Mouse (Mus musculus) left cerebral cortex, postnatal 10 days (tissue): Measurements from ENCODE around the gene Smim6. TPM values are rescaled to one million over a fixed set of nuclear protein-coding genes. Genes with fewer than 3 reads are reported as not detected.
A peak's percentile ranks its signal among the peaks of the same experiment; 100 is the strongest.

Source experiments
- DNase-seq, 2 experiments: peaks; one replicate each; pipeline ENCODE4 v3.0.0; 2021 to 2022; ENCODE audit warnings: low spot score in 2 of 2, mixed read lengths in 1 of 2; ENCODE audit errors: extremely low spot score in 1 of 2
- intact Hi-C: fragments of 180-260 bp; cut with DNase I; formaldehyde crosslinking; loops from one replicate; pipeline ENCODE4 v1.15.1; 2025
- total RNA-seq, 2 experiments: library from RNA; stranded (reverse); gene quantifications; 2 replicates each; pipeline ENCODE4 v1.2.3; 2021

Gene Smim6
- total RNA-seq: not detected

GRCm38 (mm10) chr11:115911632-115912376 lies at the start of gene Smim6:
Gene Smim6, plus strand, starts transcription at chr11:115912017.
- intact Hi-C loops: no loop called here
- DNase-seq: no peak

DNA sequence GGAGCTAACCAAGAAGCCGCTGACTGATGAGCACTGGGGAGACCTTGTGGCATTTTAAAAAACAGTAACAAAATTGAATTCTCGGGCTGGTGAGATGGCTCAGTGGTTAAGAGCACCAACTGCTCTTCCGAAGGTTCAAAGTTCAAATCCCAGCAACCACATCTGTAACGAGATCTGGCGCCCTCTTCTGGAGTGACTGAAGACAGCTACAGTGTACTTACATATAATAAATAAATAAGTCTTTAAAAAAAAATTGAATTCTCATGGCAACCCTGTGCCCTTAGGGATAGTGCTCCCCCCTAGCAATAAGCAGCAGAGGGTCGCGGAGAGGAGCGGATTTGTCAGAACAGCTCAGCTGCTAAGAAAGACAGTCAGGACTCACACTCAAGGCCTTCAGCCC lies 47.9 kb upstream of the Smim6 start:
- no peak for DNase-seq
- intact Hi-C loops: no loop called here

DNA sequence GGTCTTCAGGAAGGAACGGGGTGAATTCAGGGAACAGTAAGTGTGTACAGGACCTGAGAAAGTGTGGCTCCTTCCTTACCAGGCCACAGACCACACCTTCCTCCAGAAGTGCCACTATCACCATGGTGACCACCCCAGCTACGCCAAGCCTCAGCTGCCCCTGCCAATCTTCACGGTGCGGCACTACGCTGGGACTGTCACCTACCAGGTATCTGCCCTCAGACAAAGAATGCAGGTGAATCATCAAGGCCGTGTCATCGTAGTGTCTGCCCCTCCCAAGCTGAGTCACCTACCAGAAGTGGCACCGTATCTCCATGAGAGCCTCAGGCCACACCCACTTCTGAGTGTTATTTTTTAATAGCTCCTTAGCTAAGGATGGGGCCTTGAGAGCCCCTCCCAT lies 42.4 kb upstream of the Smim6 start:
- intact Hi-C loops: no loop called here
- DNase-seq: no peak

GRCm38 (mm10) chr11:115872437-115872836 lies 39.4 kb upstream of the Smim6 start:
- DNase-seq: no peak
- intact Hi-C loops: no loop called here

DNA sequence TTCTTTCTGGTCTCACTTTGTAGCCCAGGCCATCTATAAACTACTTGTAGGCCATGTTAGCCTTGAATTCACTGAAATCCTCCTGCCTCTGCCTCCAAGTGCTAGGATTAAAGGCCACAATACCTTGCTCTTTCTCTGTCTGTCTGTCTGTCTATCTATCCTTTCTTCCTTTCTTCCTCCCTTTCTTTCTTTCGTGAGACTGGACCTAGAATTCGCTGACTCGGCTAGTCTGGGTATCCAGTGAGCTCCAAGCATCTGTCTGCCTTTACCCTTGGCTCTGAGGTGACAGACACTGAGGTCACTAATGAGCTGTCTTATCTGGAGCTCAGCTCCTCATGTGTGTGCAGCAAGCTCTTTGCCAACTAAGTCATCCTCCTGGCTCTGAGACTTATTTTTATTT lies 35.9 kb upstream of the Smim6 start:
- no peak for DNase-seq
- intact Hi-C loops: no loop called here

GRCm38 (mm10) chr11:115876438-115876837 lies 35.4 kb upstream of the Smim6 start:
- intact Hi-C loops: no loop called here
- no peak for DNase-seq

DNA sequence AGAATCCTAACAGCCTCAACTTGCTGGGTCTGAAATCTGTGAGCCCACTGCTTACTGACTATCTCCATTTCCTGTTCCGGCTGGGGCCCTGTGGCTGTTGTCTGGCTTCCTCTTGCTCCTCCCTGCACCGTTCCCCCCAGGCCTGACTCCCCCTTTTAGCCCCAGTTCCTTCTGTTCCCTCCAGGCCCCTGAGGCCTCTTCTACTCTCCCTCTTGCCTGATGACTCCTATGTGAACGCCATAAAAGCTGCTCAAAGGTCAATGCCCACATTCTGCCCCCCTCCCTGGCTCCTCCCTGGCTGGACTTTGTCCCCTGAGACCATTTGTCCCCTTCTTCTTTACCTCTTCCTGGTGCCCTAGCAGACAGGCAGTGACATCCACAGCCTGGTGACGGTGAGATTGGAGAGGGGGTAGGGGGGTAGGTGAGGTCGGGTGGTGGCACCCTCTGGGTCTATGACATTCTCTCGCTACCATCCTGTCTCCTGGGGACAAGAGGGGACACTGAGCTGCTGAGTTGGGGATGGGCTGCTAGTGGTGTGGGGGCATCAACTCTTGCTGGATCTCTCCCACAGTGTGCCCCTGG lies 34.6 kb upstream of the Smim6 start:
- intact Hi-C loops: no loop called here

DNA sequence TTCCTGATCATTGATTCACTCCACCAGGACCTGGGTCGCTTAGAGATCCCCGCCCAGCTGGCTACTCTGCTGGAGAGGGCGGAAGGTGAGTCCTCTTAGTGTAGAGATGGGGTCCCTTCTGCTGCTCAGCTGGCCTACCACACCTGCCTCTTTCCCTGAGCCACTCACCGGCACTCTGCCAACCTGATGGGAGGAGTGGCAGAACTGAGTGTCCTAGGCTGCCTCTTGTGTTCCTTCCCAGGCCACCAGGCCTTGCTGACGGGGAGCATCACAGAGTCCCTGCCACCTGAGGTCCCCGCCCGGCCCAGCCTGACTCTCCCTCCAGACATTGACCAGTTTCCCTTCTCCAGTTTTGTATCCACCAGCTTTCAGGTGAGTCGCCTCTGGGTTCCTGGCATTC lies 33.7 kb upstream of the Smim6 start:
- intact Hi-C loops: no loop called here
- DNase-seq: no peak

More for the DNA sequence above, 34.6 kb upstream of the Smim6 start:
- no peak for DNase-seq

DNA sequence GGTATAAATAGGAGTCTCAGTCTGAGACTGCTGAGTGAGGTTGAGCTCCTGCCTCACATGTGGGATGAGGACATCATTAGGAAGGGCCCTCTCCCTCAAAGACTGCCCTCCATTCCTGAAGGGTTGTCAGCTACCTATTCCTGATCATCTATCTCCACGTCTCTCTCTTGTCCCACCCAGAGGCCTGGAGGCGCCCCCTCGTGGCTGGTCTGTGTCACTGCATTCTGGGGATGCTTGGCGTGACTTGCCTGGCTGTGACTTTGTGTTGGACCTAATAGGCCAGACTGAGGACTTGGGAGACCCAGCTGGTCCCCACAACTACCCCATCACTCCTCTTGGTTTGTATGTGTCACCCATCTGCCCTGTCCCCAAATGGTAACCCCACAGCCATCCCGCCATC lies 30.8 kb upstream of the Smim6 start:
- intact Hi-C loops: no loop called here
- DNase-seq: no peak

- intact Hi-C loops: no loop called here
- no peak for DNase-seq
These were observed 28.6 kb upstream of the Smim6 start for GRCm38 (mm10) chr11:115883251-115883650.

- DNase-seq: no peak
- intact Hi-C loops: no loop called here
These were observed 27.5 kb upstream of the Smim6 start for GRCm38 (mm10) chr11:115884361-115884760.

GRCm38 (mm10) chr11:115885281-115885680 lies 26.5 kb upstream of the Smim6 start:
- no peak for DNase-seq
- intact Hi-C loops: no loop called here

DNA sequence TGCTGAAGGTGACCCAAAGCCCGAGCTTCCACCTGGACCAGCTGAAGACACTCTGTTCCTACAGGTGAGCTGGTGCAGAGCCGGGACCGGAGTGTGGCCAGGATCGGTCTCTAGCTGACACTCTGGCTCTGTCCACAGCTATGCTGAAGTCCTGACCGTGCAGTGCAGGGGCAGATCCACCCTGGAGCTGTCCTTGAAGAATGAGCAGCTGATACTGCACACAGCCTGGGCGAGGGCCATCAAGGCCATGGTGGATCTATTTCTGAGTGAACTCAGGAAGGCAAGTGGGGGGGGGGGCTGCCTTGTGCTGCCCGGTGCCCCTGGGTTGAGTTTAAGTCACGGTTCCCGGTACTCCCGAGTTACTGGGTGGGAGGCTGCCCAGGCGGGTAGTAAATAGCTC lies 25.4 kb upstream of the Smim6 start:
- intact Hi-C loops: no loop called here
- no peak for DNase-seq

DNA sequence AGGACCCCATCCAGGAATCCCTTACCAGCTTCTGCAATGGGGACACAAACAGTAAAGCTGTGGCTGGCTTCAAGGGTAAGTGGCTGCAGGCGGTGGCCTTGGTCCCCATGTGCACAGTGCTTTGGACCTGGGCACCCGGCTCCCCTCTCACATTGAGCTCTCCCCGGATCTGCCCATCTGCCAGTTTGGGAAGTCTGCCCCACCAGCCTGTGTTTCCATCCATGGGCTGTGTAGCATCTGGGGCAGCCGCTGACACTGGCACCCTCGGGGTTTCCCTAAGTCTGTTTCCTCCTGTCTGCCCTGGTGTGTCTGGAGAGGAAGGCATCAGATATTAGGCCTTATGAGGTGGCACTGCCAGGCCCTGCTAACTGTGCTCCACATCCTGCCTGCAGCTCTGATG lies 23.8 kb upstream of the Smim6 start:
- intact Hi-C loops: no loop called here
- DNase-seq: no peak

DNA sequence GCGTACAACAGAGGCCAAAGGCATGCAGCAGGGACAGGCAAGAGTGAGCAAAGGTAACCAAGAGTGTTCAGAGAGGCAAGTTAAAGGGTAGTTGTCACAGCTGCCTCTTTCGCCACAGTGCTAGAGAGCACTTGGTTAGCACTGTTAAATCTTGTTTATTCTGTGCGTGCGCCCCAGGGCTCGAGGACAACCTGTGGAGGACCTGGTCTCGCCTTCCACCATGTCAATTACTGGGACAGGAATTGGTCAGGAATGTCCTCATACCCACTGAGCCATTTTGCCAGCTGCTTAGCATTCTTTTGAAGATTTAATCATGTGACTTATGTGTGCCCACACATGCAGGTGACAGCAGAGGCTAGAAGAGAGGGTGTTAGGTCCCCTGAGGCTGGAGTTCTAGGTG lies 22.7 kb upstream of the Smim6 start:
- intact Hi-C loops: no loop called here

GRCm38 (mm10) chr11:115892213-115892612 lies 19.6 kb upstream of the Smim6 start:
- intact Hi-C loops: no loop called here
- no peak for DNase-seq

More for the DNA sequence above, 22.7 kb upstream of the Smim6 start:
- no peak for DNase-seq

DNA sequence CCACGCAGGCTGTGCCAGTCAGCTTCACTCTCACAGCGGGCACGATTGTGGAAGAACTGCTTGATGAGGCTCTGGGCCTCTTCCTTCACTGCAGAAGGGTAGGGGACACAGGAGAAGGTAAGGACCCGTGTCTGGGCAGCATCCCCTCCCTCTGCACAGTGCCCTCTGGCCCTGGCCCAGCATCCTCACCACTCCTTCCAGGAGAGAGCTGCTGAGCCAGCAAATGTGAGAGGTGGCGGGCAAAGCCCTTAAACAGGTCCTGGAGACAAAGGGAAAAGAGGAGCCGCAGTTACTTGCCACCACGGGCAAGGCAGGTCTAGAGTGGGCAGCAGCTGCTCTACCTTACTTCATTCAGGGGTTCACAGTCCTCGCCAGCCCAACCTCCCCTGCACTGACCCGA lies 18.7 kb upstream of the Smim6 start:
- intact Hi-C loops: no loop called here
- no peak for DNase-seq

DNA sequence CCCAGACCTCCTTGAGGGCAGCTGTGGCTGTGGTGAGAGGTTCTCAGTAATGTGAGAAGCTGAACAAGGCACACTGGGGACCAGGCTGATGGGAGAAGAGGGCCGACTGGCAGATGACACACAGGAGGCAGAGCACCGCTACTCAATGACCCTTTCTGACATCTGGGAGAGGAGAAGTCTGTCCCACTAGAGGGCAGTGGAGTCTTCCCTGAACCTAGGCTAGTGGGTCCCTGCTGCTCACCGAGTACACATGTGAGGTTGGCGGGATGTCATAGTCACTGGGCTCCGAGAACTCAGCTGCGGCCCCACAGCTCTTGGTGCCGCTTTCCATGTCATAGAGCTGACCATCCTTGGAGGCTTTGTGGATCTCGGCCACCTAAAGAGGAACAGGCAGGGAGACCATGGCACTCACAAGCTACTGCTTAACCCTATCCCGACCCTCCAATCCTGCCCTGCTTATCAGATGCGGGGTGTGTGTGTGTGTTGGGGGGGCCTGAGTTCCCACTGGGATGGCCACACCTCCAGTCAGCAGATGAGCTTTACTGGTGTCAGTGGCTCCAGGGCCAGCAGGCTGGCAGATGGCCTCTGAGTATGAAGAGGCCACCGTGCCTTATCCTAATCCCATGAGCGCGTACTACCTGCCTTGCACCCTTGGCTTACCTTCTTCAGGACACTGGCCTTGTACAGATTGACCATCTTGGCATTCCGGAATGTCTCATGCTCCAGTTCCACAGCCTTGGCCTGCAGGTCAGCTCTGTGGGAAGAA lies 16.9 kb upstream of the Smim6 start:
- DNase-seq: no peak
- intact Hi-C loops: no loop called here

DNA sequence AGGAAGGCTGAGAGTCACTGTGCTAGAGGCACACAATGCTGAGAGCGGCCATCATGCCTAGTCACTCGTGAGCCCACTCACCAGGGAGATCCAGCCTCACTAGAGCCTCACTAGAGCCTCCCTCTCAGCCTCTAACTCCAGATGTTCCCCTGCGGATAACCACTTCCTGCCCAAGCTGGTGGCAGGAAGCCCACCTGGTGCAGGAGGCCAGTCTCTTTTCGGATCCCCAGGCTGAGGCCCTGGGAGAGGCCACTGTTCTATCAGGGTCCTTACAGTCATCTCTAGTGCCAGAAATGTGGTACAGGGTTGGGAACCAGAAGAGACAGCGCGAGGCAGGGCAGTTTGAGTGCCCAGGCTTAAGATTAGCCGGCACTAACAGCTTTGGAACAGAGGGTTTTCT lies 13.4 kb upstream of the Smim6 start:
- DNase-seq: no peak
- intact Hi-C loops: no loop called here

DNA sequence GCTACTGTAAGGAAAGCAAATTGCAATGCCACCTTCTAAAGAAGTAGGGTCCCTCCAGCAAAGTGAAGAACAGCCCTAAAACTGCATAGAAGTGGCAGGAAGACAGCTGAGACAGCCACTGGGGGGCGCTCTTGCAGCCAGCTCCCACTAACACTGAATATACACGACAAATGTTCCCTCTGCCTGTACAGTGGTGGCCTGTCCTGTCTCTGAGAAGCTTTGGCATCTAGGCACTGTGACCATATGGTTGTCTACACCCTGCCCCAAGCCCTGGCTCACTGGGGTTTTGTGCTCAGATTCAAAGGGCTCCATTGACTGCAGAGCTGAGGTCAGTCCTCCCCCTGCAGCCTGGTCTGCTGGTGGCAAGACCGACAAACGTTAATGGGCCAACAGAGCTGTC lies 12.9 kb upstream of the Smim6 start:
- intact Hi-C loops: no loop called here
- peak; percentile 34 to 58 for DNase-seq
